Mouse (Mus musculus): Measurements from ENCODE around the gene Spag6.

- TF ChIP-seq CTCF (IDR thresholded peaks at IDR 0.05; ENCODE audit: low read depth) (no peak), EP300 (IDR thresholded peaks at IDR 0.05; ENCODE audit: low read depth) (no peak)
Observed at GRCm38 (mm10) chr2:18764846-18765245, 71.0 kb downstream of the Spag6 start.
